Mouse (Mus musculus) limb, embryonic 11.5 days (tissue): ENCODE data around the gene Gpr160. TPM values are rescaled to one million over a fixed set of nuclear protein-coding genes. Genes with fewer than 3 reads are reported as not detected.
"Not testable (repeated sequence)": the region's sequence is repeated elsewhere in the genome, so short reads cannot be mapped to it uniquely, and the experiment has no call there.

ENCODE experiments used
- ATAC-seq: fragments of 200-750 bp; cut with Nextera tagmentation; 2 replicates; pipeline ENCODE4 v1.8.0; 2017; ENCODE audit warnings: low read depth; ENCODE audit not compliant: insufficient number of reproducible peaks, low FRiP score, low TSS enrichment
- DNase-seq: peaks from one replicate; pipeline ENCODE4 v3.0.0-alpha.2; 2015; ENCODE audit warnings: low spot score
- H3K27ac ChIP-seq: fragments of 300-500 bp; sonication (generic); replicated peaks from 2 replicates; pipeline ENCODE4 v1.5.1; 2014; ENCODE audit warnings: low read depth, mild to moderate bottlenecking, low read length
- H3K27me3 ChIP-seq: fragments of 300-500 bp; sonication (generic); 2 replicates; pipeline ENCODE4 v1.6.1; 2014; ENCODE audit warnings: mild to moderate bottlenecking, low read length, mixed read lengths; ENCODE audit not compliant: control insufficient read depth, insufficient read depth
- H3K36me3 ChIP-seq: fragments of 300-500 bp; sonication (generic); 2 replicates; pipeline ENCODE4 v1.6.1; 2014; ENCODE audit warnings: mild to moderate bottlenecking, low read length, moderate library complexity, mixed read lengths; ENCODE audit not compliant: control insufficient read depth, insufficient read depth
- H3K4me1 ChIP-seq: fragments of 300-500 bp; sonication (generic); 2 replicates; pipeline ENCODE4 v1.6.1; 2014; ENCODE audit warnings: low read length, mixed read lengths; ENCODE audit not compliant: control insufficient read depth, insufficient read depth
- H3K4me2 ChIP-seq: fragments of 300-500 bp; sonication (generic); 2 replicates; pipeline ENCODE4 v1.6.1; 2014; ENCODE audit warnings: low read depth, mild to moderate bottlenecking, moderate library complexity; ENCODE audit not compliant: severe bottlenecking
- H3K4me3 ChIP-seq: fragments of 300-500 bp; sonication (generic); 2 replicates; pipeline ENCODE4 v1.5.1; 2014; ENCODE audit warnings: low read depth, low read length
- H3K9ac ChIP-seq: fragments of 300-500 bp; sonication (generic); 2 replicates; pipeline ENCODE4 v1.6.1; 2014; ENCODE audit warnings: mild to moderate bottlenecking, low read length
- H3K9me3 ChIP-seq: fragments of 300-500 bp; sonication (generic); 2 replicates; pipeline ENCODE4 v1.6.1; 2016; ENCODE audit warnings: low read length; ENCODE audit not compliant: control insufficient read depth
- WGBS: fragments of 180-500 bp; shearing (Covaris S2); extraction: QIAGEN DNeasy Blood & Tissue Kit; methylation state at CpG from one replicate; pipeline ENCODE4 v1.1.7; 2014; 5-methylcytosine and 5-hydroxymethylcytosine counted together
- polyA plus RNA-seq: library from polyadenylated mRNA; unstranded; fragments of >200 nt; fragmentation: Nextera tagmentation; extraction: Ambion mirVana; gene quantifications from 2 replicates; pipeline ENCODE4 v1.2.1, GENCODE M21; 2014

The Gpr160 gene
- polyA plus RNA-seq, 1 experiment from 2014 or later: 0.99 TPM

- no peak overlapping the region for H3K4me2 ChIP-seq
- 66% methylated on average over 1 of the region's 1 CpGs for WGBS
- no peak for ATAC-seq
Measured at GRCm38 (mm10) chr3:30847413-30847812, 8.3 kb upstream of the Gpr160 start.

GRCm38 (mm10) chr3:30851422-30851821, 4.3 kb upstream of the Gpr160 start:
- WGBS: 81% methylated on average over 6 of the region's 6 CpGs
- H3K27me3 ChIP-seq: peaks cover 17% of the 10 kb centered on the region
- no peak overlapping the region for H3K9ac ChIP-seq
- H3K27ac ChIP-seq: no peak overlapping the region
- H3K9me3 ChIP-seq: no peaks in the 10 kb centered on the region
- DNase-seq (no peak), ATAC-seq (no peak)
- H3K4me1 ChIP-seq: no peaks in the 10 kb centered on the region
- no peaks in the 10 kb centered on the region for H3K36me3 ChIP-seq
- H3K4me2 ChIP-seq: no peak overlapping the region
- H3K4me3 ChIP-seq: no peak overlapping the region

More at GRCm38 (mm10) chr3:30847413-30847812, 8.3 kb upstream of the Gpr160 start:
- Histone ChIP-seq H3K9ac (no peak overlapping the region), H3K4me3 (no peak overlapping the region), H3K36me3 (no peaks in the 10 kb centered on the region), H3K27ac (no peak overlapping the region), H3K4me1 (no peaks in the 10 kb centered on the region), H3K9me3 (no peaks in the 10 kb centered on the region), H3K27me3 (no peaks in the 10 kb centered on the region)
- DNase-seq: no peak

- ATAC-seq (no peak), DNase-seq (no peak)
- Histone ChIP-seq H3K4me2 (no peak overlapping the region), H3K36me3 (no peaks in the 10 kb centered on the region), H3K9me3 (no peaks in the 10 kb centered on the region), H3K4me1 (no peaks in the 10 kb centered on the region), H3K27ac (no peak overlapping the region), H3K4me3 (no peak overlapping the region), H3K27me3 (peaks cover 18% of the 10 kb centered on the region), H3K9ac (no peak overlapping the region)
- 87% methylated on average over 5 of the region's 5 CpGs for WGBS
Measured at GRCm38 (mm10) chr3:30853596-30853995, 2.2 kb upstream of the Gpr160 start.

GRCm38 (mm10) chr3:30859599-30859998, 3.8 kb downstream of the Gpr160 start:
- H3K27ac ChIP-seq, H3K4me2 ChIP-seq, H3K4me3 ChIP-seq, H3K9ac ChIP-seq, H3K4me1 ChIP-seq, ATAC-seq, H3K36me3 ChIP-seq, DNase-seq, H3K9me3 ChIP-seq: not testable (repeated sequence)
- 91% methylated on average over 8 of the region's 8 CpGs for WGBS
- H3K27me3 ChIP-seq: peaks cover 18% of the 10 kb centered on the region

GRCm38 (mm10) chr3:30860705-30861104, 5.0 kb downstream of the Gpr160 start:
- 75% methylated on average over 4 of the region's 4 CpGs for WGBS
- peaks cover 8% of the 10 kb centered on the region for H3K27me3 ChIP-seq
- H3K9ac ChIP-seq: no peak overlapping the region
- H3K36me3 ChIP-seq: no peaks in the 10 kb centered on the region
- no peak overlapping the region for H3K4me2 ChIP-seq
- H3K27ac ChIP-seq: no peak overlapping the region
- no peaks in the 10 kb centered on the region for H3K9me3 ChIP-seq
- H3K4me3 ChIP-seq: no peak overlapping the region
- no peaks in the 10 kb centered on the region for H3K4me1 ChIP-seq
- no peak for DNase-seq
- ATAC-seq: no peak

GRCm38 (mm10) chr3:30863712-30864435, 8.1 kb downstream of the Gpr160 start:
- H3K4me1 ChIP-seq: no peaks in the 10 kb centered on the region
- H3K27ac ChIP-seq: no peak overlapping the region
- no peaks in the 10 kb centered on the region for H3K27me3 ChIP-seq
- no peak overlapping the region for H3K4me3 ChIP-seq
- H3K9ac ChIP-seq: no peak overlapping the region
- no peak overlapping the region for H3K4me2 ChIP-seq
- ATAC-seq (no peak), DNase-seq (no peak)
- WGBS: 75% methylated on average over 5 of the region's 5 CpGs
- no peaks in the 10 kb centered on the region for H3K9me3 ChIP-seq
- no peaks in the 10 kb centered on the region for H3K36me3 ChIP-seq

- WGBS: 81% methylated on average over 1 of the region's 1 CpGs
- DNase-seq (no peak), ATAC-seq (no peak)
- Histone ChIP-seq H3K4me2 (no peak overlapping the region), H3K27ac (no peak overlapping the region), H3K9me3 (no peaks in the 10 kb centered on the region), H3K9ac (no peak overlapping the region), H3K27me3 (no peaks in the 10 kb centered on the region), H3K4me3 (no peak overlapping the region), H3K36me3 (no peaks in the 10 kb centered on the region), H3K4me1 (no peaks in the 10 kb centered on the region)
Measured at GRCm38 (mm10) chr3:30864640-30865039, 8.9 kb downstream of the Gpr160 start.

- Histone ChIP-seq H3K9me3 (no peaks in the 10 kb centered on the region), H3K27me3 (no peaks in the 10 kb centered on the region), H3K4me1 (no peaks in the 10 kb centered on the region), H3K4me2 (no peak overlapping the region), H3K9ac (no peak overlapping the region), H3K27ac (no peak overlapping the region), H3K36me3 (no peaks in the 10 kb centered on the region), H3K4me3 (no peak overlapping the region)
- WGBS: 89% methylated on average over 5 of the region's 5 CpGs
- no peak for DNase-seq
- ATAC-seq: no peak
Measured at GRCm38 (mm10) chr3:30868176-30868575, 12.4 kb downstream of the Gpr160 start.

GRCm38 (mm10) chr3:30868625-30869024, 12.9 kb downstream of the Gpr160 start:
- no peaks in the 10 kb centered on the region for H3K4me1 ChIP-seq
- no peaks in the 10 kb centered on the region for H3K9me3 ChIP-seq
- no peaks in the 10 kb centered on the region for H3K36me3 ChIP-seq
- no peak overlapping the region for H3K9ac ChIP-seq
- DNase-seq: no peak
- no peak overlapping the region for H3K4me2 ChIP-seq
- H3K27me3 ChIP-seq: no peaks in the 10 kb centered on the region
- WGBS: 83% methylated on average over 5 of the region's 5 CpGs
- no peak overlapping the region for H3K27ac ChIP-seq
- H3K4me3 ChIP-seq: no peak overlapping the region
- ATAC-seq: no peak
